Mouse (Mus musculus): ENCODE results near the gene Tcp1. TPM values are rescaled to one million over a fixed set of nuclear protein-coding genes. Genes with fewer than 3 reads are reported as not detected.
A peak's percentile ranks its signal among the peaks of the same experiment; 100 is the strongest.
"Not testable (repeated sequence)": the region's sequence is repeated elsewhere in the genome, so short reads cannot be mapped to it uniquely, and the experiment has no call there.

Gene Tcp1
- polyA plus RNA-seq, 1 experiment from 2014 or later: 444 TPM

DNA sequence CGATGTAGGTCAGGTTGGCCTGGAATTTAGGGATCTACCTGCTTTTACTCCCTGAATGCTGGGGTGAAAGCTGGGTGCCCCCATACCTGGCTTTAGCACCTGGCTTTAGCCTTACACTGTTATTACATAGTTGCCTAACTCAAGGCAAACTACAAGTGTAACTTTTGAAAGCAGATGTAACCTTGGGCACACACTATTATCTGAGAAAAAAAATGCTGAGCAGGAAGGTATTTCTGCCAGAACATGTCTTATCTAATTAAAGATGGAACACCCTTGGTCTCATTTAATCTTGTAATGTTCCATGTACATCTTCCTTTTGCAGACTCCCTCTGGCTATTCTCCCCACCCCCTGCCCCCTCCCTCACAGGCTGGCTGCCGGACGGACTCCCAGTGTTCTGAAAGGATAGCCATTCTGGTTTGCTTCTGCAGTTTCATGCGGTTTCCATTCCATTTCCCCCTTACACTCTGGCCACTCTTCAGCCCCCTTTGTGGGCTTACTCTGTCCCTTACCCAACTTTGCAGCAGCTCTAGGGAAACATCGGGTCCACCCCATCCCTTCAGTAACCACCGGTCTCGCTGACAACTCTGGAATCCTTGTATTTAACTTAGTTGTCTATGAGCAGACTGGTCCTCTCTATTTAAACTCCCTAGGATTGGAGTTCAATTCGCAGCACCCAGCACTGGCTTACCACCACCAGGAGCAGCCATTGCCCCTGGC is 26.2 kb downstream of the Tcp1 start:
- 70% methylated on average over 8 of the region's 8 CpGs for WGBS
- ATAC-seq (ENCODE audit: insufficient number of reproducible peaks, insufficient read depth, low FRiP score, low read depth): no peak

DNA sequence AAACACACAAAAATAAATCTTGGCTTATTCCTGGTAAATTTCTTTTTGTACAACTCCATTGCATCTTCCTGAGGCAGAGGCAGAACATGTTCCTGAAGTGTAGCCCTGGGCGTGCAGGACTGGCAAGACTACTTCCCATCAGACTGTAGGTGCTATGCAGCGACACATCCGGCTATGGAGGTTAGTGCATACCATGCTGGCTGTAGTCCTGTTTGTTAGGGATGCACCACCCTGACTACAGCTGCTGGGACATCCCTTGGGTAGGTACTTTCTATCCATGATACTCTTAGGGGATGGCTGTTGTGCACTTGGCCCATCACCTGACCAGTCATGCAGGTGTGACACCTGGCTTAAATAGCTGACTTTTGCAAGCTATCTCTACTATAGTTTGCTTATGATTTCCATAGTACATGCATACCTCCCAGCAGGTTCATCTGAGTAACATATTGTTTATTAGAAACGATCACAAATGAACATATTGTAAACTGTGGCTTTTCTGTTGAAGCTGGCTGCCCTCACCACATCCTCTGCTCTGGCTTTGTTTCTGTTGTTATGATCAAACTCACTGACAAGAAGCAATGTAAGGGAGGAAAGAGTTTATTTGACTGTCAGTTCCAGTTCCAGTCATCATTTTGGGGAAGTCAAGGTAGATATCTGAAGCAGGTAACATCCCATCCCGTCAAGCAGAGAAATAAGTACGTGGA is 27.1 kb downstream of the Tcp1 start:
- H3K4me1 ChIP-seq (ENCODE audit: control insufficient read depth, insufficient read depth, low read length): no peaks in the 10 kb centered on the region
- H3K9ac ChIP-seq (replicated peaks; ENCODE audit: low read depth, low read length): no peak overlapping the region
- no peak for ATAC-seq (ENCODE audit: insufficient number of reproducible peaks, insufficient read depth, low FRiP score, low read depth)
- H3K9me3 ChIP-seq (ENCODE audit: control insufficient read depth, low read depth, low read length): no peaks in the 10 kb centered on the region
- 88% methylated on average over 6 of the region's 6 CpGs for WGBS
- no peaks in the 10 kb centered on the region for H3K27me3 ChIP-seq (ENCODE audit: control insufficient read depth, insufficient read depth, low read length)
- no peak overlapping the region for H3K27ac ChIP-seq (ENCODE audit: low read length)
- peaks cover 25% of the 10 kb centered on the region; the same call in 1 of the 2 replicates for H3K36me3 ChIP-seq (ENCODE audit: control insufficient read depth, insufficient read depth, low read length)
- H3K4me2 ChIP-seq (replicated peaks; ENCODE audit: low read depth, low read length): no peak overlapping the region
- H3K4me3 ChIP-seq (ENCODE audit: low read depth, low read length): no peak overlapping the region

More for the DNA sequence above, 26.2 kb downstream of the Tcp1 start:
- no peak overlapping the region for H3K27ac ChIP-seq (ENCODE audit: low read length)
- no peaks in the 10 kb centered on the region for H3K4me1 ChIP-seq (ENCODE audit: control insufficient read depth, insufficient read depth, low read length)
- no peak overlapping the region for H3K4me2 ChIP-seq (replicated peaks; ENCODE audit: low read depth, low read length)
- no peaks in the 10 kb centered on the region for H3K27me3 ChIP-seq (ENCODE audit: control insufficient read depth, insufficient read depth, low read length)
- H3K4me3 ChIP-seq (ENCODE audit: low read depth, low read length): no peak overlapping the region
- H3K36me3 ChIP-seq (ENCODE audit: control insufficient read depth, insufficient read depth, low read length): peaks cover 20% of the 10 kb centered on the region; the same call in 1 of the 2 replicates
- no peaks in the 10 kb centered on the region for H3K9me3 ChIP-seq (ENCODE audit: control insufficient read depth, low read depth, low read length)
- no peak overlapping the region for H3K9ac ChIP-seq (replicated peaks; ENCODE audit: low read depth, low read length)

DNA sequence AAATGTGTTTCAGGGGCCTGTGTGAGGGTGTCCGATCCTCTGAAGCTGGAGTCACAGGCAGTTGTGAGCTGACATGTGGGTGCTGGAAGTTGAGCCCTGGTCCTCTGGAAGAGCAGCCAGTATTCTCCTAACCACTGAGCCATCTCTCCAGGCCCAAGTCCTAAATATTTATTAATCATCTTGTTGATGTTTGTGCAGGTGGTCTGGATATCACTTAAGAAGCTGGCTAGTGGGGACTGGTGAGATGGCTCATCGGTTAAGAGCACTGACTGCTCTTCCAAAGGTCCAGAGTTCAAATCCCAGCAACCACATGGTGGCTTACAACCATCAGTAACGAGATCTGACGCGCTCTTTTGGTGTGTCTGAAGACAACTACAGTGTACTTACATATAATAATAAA is 34.2 kb downstream of the Tcp1 start:
- ATAC-seq (ENCODE audit: insufficient number of reproducible peaks, insufficient read depth, low FRiP score, low read depth): no peak
- Histone ChIP-seq H3K4me3 (ENCODE audit: low read depth, low read length) (no peak overlapping the region), H3K36me3 (ENCODE audit: control insufficient read depth, insufficient read depth, low read length) (peaks cover 51% of the 10 kb centered on the region), H3K4me2 (replicated peaks; ENCODE audit: low read depth, low read length) (no peak overlapping the region), H3K27ac (ENCODE audit: low read length) (no peak overlapping the region), H3K27me3 (ENCODE audit: control insufficient read depth, insufficient read depth, low read length) (no peaks in the 10 kb centered on the region), H3K4me1 (ENCODE audit: control insufficient read depth, insufficient read depth, low read length) (no peaks in the 10 kb centered on the region), H3K9ac (replicated peaks; ENCODE audit: low read depth, low read length) (no peak overlapping the region), H3K9me3 (ENCODE audit: control insufficient read depth, low read depth, low read length) (no peaks in the 10 kb centered on the region)
- WGBS: 88% methylated on average over 5 of the region's 5 CpGs

DNA sequence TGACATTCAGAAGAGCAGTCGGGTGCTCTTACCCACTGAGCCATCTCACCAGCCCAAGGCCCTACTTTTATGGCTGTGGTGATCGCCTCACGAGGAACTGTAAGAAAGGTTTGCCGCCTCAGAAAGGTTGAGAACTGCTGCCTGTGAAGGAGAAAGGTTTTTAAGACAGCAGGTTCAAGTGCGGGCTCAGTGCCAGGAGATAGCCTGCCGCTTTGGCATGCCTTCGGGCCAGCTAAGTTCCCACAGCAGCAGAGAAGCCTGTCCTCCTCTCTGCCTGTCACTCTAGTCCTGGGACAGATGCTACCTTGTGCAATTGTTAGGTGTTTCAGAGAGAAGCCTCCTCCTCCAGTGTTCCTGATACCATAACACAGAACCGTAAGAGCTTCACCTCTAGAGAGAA is 41.2 kb downstream of the Tcp1 start:
- Histone ChIP-seq H3K9me3 (ENCODE audit: control insufficient read depth, low read depth, low read length) (no peaks in the 10 kb centered on the region), H3K9ac (replicated peaks; ENCODE audit: low read depth, low read length) (no peak overlapping the region), H3K27ac (ENCODE audit: low read length) (no peak overlapping the region), H3K4me2 (replicated peaks; ENCODE audit: low read depth, low read length) (no peak overlapping the region), H3K27me3 (ENCODE audit: control insufficient read depth, insufficient read depth, low read length) (no peaks in the 10 kb centered on the region), H3K4me1 (ENCODE audit: control insufficient read depth, insufficient read depth, low read length) (0 out of 2 replicates have a peak, but pooled peaks cover 4% of the 10 kb centered on the region), H3K4me3 (ENCODE audit: low read depth, low read length) (no peak overlapping the region), H3K36me3 (ENCODE audit: control insufficient read depth, insufficient read depth, low read length) (peaks cover 27% of the 10 kb centered on the region)
- 96% methylated on average over 8 of the region's 8 CpGs for whole genome bisulfite sequencing
- no peak for ATAC-seq (ENCODE audit: insufficient number of reproducible peaks, insufficient read depth, low FRiP score, low read depth)

DNA sequence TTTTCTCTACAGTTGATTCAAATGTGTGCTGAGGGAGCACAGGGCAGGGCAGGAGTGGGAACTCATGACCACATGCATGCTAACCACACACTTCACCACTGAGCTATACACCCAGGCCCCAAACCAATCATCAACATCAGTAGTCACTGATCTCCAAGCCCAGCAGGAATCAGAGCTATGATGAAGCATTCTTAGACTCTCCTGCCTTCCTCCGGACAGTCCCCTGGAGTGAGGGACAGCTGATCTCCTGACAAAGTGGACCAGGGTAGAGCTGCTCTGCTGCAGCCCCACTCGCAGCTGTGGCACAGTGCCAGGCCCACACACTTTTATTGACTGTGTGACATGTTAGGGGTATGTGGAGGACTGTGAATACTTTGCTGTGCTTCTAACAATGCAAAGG is 43.9 kb downstream of the Tcp1 start:
- not testable (repeated sequence) for H3K4me2 ChIP-seq (replicated peaks; ENCODE audit: low read depth, low read length); ATAC-seq (ENCODE audit: insufficient number of reproducible peaks, insufficient read depth, low FRiP score, low read depth); H3K9ac ChIP-seq (replicated peaks; ENCODE audit: low read depth, low read length); H3K4me1 ChIP-seq (ENCODE audit: control insufficient read depth, insufficient read depth, low read length); H3K27me3 ChIP-seq (ENCODE audit: control insufficient read depth, insufficient read depth, low read length); H3K4me3 ChIP-seq (ENCODE audit: low read depth, low read length); H3K9me3 ChIP-seq (ENCODE audit: control insufficient read depth, low read depth, low read length); H3K27ac ChIP-seq (ENCODE audit: low read length)
- peaks cover 15% of the 10 kb centered on the region for H3K36me3 ChIP-seq (ENCODE audit: control insufficient read depth, insufficient read depth, low read length)
- WGBS: 29% methylated on average over 1 of the region's 2 CpGs

DNA sequence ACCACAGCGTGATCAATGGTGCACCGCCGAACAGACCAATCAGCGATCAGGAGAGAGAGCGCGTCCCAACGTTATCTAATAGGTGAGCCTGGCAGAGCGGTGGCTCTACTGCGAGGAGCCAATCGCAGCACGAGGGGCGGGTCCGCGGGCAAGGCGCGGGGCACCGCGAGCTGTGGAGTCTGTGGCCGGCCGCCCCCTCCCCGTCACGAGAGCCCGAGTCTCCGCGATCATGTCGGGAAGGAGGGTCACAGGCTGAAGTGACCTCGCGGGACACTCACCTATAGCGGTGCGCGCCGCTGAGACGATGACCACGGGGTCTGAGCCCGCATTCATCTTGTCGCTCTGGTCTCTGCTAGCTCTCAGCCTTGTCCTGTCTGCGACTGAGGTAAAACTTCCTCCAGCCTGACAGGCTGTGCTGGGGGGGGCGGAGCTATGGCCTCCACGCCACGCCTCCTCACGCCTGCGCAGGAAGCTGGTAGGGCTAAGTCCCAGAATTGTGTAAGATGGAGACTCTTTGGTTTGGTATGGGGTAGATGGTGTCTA is 44.9 kb downstream of the Tcp1 start, which contains the start of gene Acat2:
Acat2 (minus strand) TSS at position 417 of the 543 bp plus-strand sequence.
- Histone ChIP-seq H3K4me1 (ENCODE audit: control insufficient read depth, insufficient read depth, low read length) (0 out of 2 replicates have a peak, but pooled peaks cover 4% of the 10 kb centered on the region), H3K9ac (replicated peaks; ENCODE audit: low read depth, low read length) (peak within 1 kb of the TSS; percentile 45; the same call in 1 of the 2 replicates), H3K4me3 (ENCODE audit: low read depth, low read length) (peak within 1 kb of the TSS; percentile 63), H3K27ac (ENCODE audit: low read length) (peak within 1 kb of the TSS; percentile 69), H3K27me3 (ENCODE audit: control insufficient read depth, insufficient read depth, low read length) (no peaks in the 10 kb centered on the region), H3K4me2 (replicated peaks; ENCODE audit: low read depth, low read length) (peak within 1 kb of the TSS; percentile 87), H3K36me3 (ENCODE audit: control insufficient read depth, insufficient read depth, low read length) (peaks cover 17% of the 10 kb centered on the region), H3K9me3 (ENCODE audit: control insufficient read depth, low read depth, low read length) (no peaks in the 10 kb centered on the region)
- peak; percentile 98 for ATAC-seq (ENCODE audit: insufficient number of reproducible peaks, insufficient read depth, low FRiP score, low read depth)
- WGBS: 0% methylated on average over 42 of the region's 42 CpGs

DNA sequence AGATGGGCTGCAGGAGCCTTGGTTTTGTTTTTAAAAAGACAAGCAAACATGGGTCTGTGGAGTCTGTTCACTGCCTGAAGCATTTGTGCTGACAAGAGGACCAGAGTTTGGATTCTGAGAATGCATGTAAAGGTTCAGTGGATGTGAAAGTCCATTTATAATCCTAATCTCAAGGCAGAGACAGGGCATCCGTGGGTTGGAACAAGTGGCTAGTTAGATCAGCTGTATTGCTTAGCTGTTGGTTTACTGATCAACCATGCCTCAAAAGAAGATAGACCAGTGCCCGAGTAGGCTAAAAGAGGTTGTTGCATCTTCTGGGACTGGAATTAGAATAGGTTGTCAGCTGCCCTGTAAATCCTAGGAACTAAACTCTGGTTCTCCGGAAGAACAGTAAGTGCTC is 48.0 kb downstream of the Tcp1 start:
- no peak for ATAC-seq (ENCODE audit: insufficient number of reproducible peaks, insufficient read depth, low FRiP score, low read depth)
- Histone ChIP-seq H3K27ac (ENCODE audit: low read length) (no peak overlapping the region), H3K9ac (replicated peaks; ENCODE audit: low read depth, low read length) (no peak overlapping the region), H3K27me3 (ENCODE audit: control insufficient read depth, insufficient read depth, low read length) (no peaks in the 10 kb centered on the region), H3K4me3 (ENCODE audit: low read depth, low read length) (no peak overlapping the region), H3K4me2 (replicated peaks; ENCODE audit: low read depth, low read length) (no peak overlapping the region), H3K4me1 (ENCODE audit: control insufficient read depth, insufficient read depth, low read length) (0 out of 2 replicates have a peak, but pooled peaks cover 4% of the 10 kb centered on the region), H3K36me3 (ENCODE audit: control insufficient read depth, insufficient read depth, low read length) (peaks cover 28% of the 10 kb centered on the region), H3K9me3 (ENCODE audit: control insufficient read depth, low read depth, low read length) (no peaks in the 10 kb centered on the region)
- WGBS: 68% methylated on average over 3 of the region's 3 CpGs

DNA sequence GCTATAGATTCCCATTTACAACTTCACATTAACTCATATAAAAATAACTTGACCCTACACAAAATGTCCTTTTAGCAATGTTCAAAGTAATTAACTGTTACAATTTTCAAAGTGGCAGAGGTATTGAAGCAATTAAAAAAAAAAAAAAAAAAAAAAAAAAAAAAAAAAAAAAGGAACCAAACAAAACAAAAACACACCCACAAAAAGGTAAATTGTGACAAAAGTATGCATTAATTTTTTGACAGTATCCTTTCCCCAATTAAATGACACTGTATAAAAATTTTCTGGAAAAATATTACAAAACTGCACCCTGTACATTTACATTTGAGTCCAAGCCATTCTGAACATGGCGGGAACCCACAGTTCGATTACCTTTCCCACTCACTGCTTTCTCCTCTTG is 51.7 kb downstream of the Tcp1 start:
- no peaks in the 10 kb centered on the region for H3K4me1 ChIP-seq (ENCODE audit: control insufficient read depth, insufficient read depth, low read length)
- WGBS: 87% methylated on average over 2 of the region's 2 CpGs
- ATAC-seq (ENCODE audit: insufficient number of reproducible peaks, insufficient read depth, low FRiP score, low read depth): no peak
- H3K9me3 ChIP-seq (ENCODE audit: control insufficient read depth, low read depth, low read length): no peaks in the 10 kb centered on the region
- no peak overlapping the region for H3K9ac ChIP-seq (replicated peaks; ENCODE audit: low read depth, low read length)
- peaks cover 35% of the 10 kb centered on the region for H3K36me3 ChIP-seq (ENCODE audit: control insufficient read depth, insufficient read depth, low read length)
- H3K4me2 ChIP-seq (replicated peaks; ENCODE audit: low read depth, low read length): no peak overlapping the region
- no peak overlapping the region for H3K27ac ChIP-seq (ENCODE audit: low read length)
- H3K4me3 ChIP-seq (ENCODE audit: low read depth, low read length): no peak overlapping the region
- H3K27me3 ChIP-seq (ENCODE audit: control insufficient read depth, insufficient read depth, low read length): no peaks in the 10 kb centered on the region
